Mouse (Mus musculus): ENCODE results near the gene Serpinb3c. TPM values are rescaled to one million over a fixed set of nuclear protein-coding genes. Genes with fewer than 3 reads are reported as not detected.
"Not testable (repeated sequence)": the region's sequence is repeated elsewhere in the genome, so short reads cannot be mapped to it uniquely, and the experiment has no call there.

Gene Serpinb3c
- total RNA-seq (2018; cell fraction: chromatin; rRNA removed), result not detected
- total RNA-seq (2018; cell fraction: cytosol; rRNA removed), result not detected
- not detected for total RNA-seq (2018; cell fraction: nucleus; rRNA removed)
- not detected in 3 replicates for polyA plus RNA-seq (2018)

DNA sequence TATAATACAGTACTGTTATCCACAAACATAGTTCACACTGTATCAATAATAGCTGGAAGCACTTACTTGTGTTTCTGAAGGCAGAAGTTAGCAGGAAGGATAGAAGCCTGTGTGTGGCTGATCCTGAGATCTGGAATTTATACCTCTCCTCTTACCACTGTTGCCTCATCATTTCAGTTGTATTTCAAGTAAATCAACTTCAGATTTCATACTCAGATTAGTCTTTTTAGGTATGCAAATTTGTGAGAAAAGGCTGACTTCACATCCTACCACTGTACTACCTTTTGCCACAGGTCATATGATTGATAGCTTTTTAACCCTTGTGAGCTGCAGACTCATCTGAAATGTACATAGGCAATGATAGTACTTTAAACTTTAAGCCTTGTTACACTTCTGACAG lies at the start of gene Serpinb3c, which contains the start of gene Serpinb3b:
Serpinb3c (minus strand) TSS at position 111 of the 400 bp plus-strand sequence.
Serpinb3b (minus strand) TSS at position 101 of the 400 bp plus-strand sequence.
- H3K79me2 ChIP-seq (ENCODE audit: inconsistent target); H3K4me3 ChIP-seq (ENCODE audit: inconsistent target); H3K27ac ChIP-seq; H3K36me3 ChIP-seq (ENCODE audit: inconsistent target): not testable (repeated sequence)

- H3K27ac ChIP-seq; H3K4me3 ChIP-seq (ENCODE audit: inconsistent target); H3K79me2 ChIP-seq (ENCODE audit: inconsistent target); H3K36me3 ChIP-seq (ENCODE audit: inconsistent target): not testable (repeated sequence)
- 31% methylated on average over 3 of the region's 3 CpGs for WGBS (ENCODE audit: missing documents)
Measured at GRCm38 (mm10) chr1:107243170-107243569, 35.0 kb downstream of the Serpinb3c start.

Other genes with a start within 250 kb of the Serpinb3c start
- not detected in 3 replicates for gene Serpinb3a, start 226.1 kb downstream of the Serpinb3c start, polyA plus RNA-seq (2018)
- not detected in 3 replicates for gene Serpinb3d, start 194.9 kb downstream of the Serpinb3c start, polyA plus RNA-seq (2018)
- not detected in 3 replicates for gene Serpinb3b, start within 50 bp of the Serpinb3c start, polyA plus RNA-seq (2018)
- not detected in 3 replicates for gene Serpinb11, start 82.8 kb upstream of the Serpinb3c start, polyA plus RNA-seq (2018)
- not detected in 3 replicates for gene Serpinb7, start 121.3 kb upstream of the Serpinb3c start, polyA plus RNA-seq (2018)
- gene Serpinb2, start 233.1 kb upstream of the Serpinb3c start, polyA plus RNA-seq (2018), result 0.36 to 0.87 TPM in 2 of 3 replicates, not detected in the other

All from macrophage (primary cell).